Comparison of ENCODE assay signal across 8 mouse cellular contexts in genomic region chr2:26507481-26507886, GRCm38 (mm10). TPM values are rescaled to one million over a fixed set of nuclear protein-coding genes. Genes with fewer than 3 reads are reported as not detected.
A peak's percentile ranks its signal among the peaks of the same experiment; 100 is the strongest.
DNase-seq lines count a peak whose midpoint lies in the region; ATAC-seq and TF ChIP-seq lines count a peak whose summit lies in the region.

No protein-coding gene starts in this region.

- peak overlapping the region; percentile 94 for H3K27ac ChIP-seq in embryonic facial prominence, embryonic 14.5 days (replicated peaks; ENCODE audit: low read depth, low read length)
- peak overlapping the region; percentile 82 for H3K27ac ChIP-seq in heart, postnatal 0 days (ENCODE audit: low read depth)

- H3K4me1 ChIP-seq in embryonic facial prominence, embryonic 14.5 days (ENCODE audit: control insufficient read depth, insufficient read depth, low read length) = peaks cover 39% of the 10 kb centered on the region
- H3K4me1 ChIP-seq in heart, postnatal 0 days (ENCODE audit: control insufficient read depth, insufficient read depth) = peaks cover 26% of the 10 kb centered on the region
- peaks cover 60% of the 10 kb centered on the region for H3K4me1 ChIP-seq in megakaryocyte, embryonic 14.5 days

- DNase-seq in 3134 (ENCODE audit: extremely low read depth, insufficient read length, low spot score) (peak; percentile 83), MN1 (ENCODE audit: low spot score) (peak; percentile 47)
- DNase-seq in embryonic facial prominence, embryonic 14.5 days (ENCODE audit: low spot score) = peak; percentile 94
- DNase-seq in heart, postnatal 0 days (ENCODE audit: low spot score) = peak; percentile 75
- DNase-seq in kidney, postnatal 25 days = peak; percentile 78 to 83
- DNase-seq in thymus, postnatal 10 days (ENCODE audit: low spot score in 2 of 2) = peak; percentile 63 to 64

- peak overlapping the region; percentile 14 for H3K9ac ChIP-seq in embryonic facial prominence, embryonic 14.5 days (ENCODE audit: low read depth, low read length)
- no peak overlapping the region for H3K9ac ChIP-seq in heart, postnatal 0 days (replicated peaks; ENCODE audit: low read depth, low read length)

- H3K9me3 ChIP-seq in embryonic facial prominence, embryonic 14.5 days (ENCODE audit: control insufficient read depth, low read length) = no peaks in the 10 kb centered on the region
- H3K9me3 ChIP-seq in heart, postnatal 0 days (replicated peaks; ENCODE audit: control insufficient read depth, low read length) = no peaks in the 10 kb centered on the region
- H3K9me3 ChIP-seq in megakaryocyte, embryonic 14.5 days = no peaks in the 10 kb centered on the region

- H3K36me3 ChIP-seq in embryonic facial prominence, embryonic 14.5 days (ENCODE audit: control insufficient read depth, insufficient read depth, low read length) = no peaks in the 10 kb centered on the region
- no peaks in the 10 kb centered on the region for H3K36me3 ChIP-seq in heart, postnatal 0 days (replicated peaks; ENCODE audit: control insufficient read depth, insufficient read depth, low read length)
- H3K36me3 ChIP-seq in megakaryocyte, embryonic 14.5 days (replicated peaks; ENCODE audit: low read length) = no peaks in the 10 kb centered on the region

- 2% methylated on average over 6 of the region's 7 CpGs for WGBS in embryonic facial prominence, embryonic 14.5 days
- 13% methylated on average over 7 of the region's 7 CpGs for WGBS in heart, postnatal 0 days

- TF ChIP-seq EP300 in heart, postnatal 0 days (IDR thresholded peaks at IDR 0.05; ENCODE audit: low read depth) = no peak

- TF ChIP-seq CTCF in heart, postnatal 0 days (IDR thresholded peaks at IDR 0.05; ENCODE audit: low read depth) = no peak

- H3K4me2 ChIP-seq in embryonic facial prominence, embryonic 14.5 days (ENCODE audit: low read depth, low read length) = peak overlapping the region; percentile 38
- peak overlapping the region; percentile 22; the same call in 1 of the 2 replicates for H3K4me2 ChIP-seq in heart, postnatal 0 days (ENCODE audit: low read depth, low read length)

- H3K27me3 ChIP-seq in embryonic facial prominence, embryonic 14.5 days (replicated peaks; ENCODE audit: control insufficient read depth, insufficient read depth, low read length) = no peaks in the 10 kb centered on the region
- no peaks in the 10 kb centered on the region for H3K27me3 ChIP-seq in heart, postnatal 0 days (ENCODE audit: control insufficient read depth, insufficient read depth, low read length)
- H3K27me3 ChIP-seq in megakaryocyte, embryonic 14.5 days (replicated peaks) = peaks cover 69% of the 10 kb centered on the region

- peak; percentile 31 for ATAC-seq in embryonic facial prominence, embryonic 14.5 days (ENCODE audit: low read depth)
- ATAC-seq in heart, postnatal 0 days (ENCODE audit: insufficient read depth, low read depth) = 0 out of 2 replicates have a peak, but pooled peaks have one; percentile 4
- no peak for ATAC-seq in inflammation-experienced regulatory T-cells, adult 6 months

- no peak overlapping the region for H3K4me3 ChIP-seq in embryonic facial prominence, embryonic 14.5 days (ENCODE audit: low read depth, low read length)
- H3K4me3 ChIP-seq in heart, postnatal 0 days (ENCODE audit: low read depth, low read length) = no peak overlapping the region
- H3K4me3 ChIP-seq in megakaryocyte, embryonic 14.5 days (replicated peaks) = peak overlapping the region; percentile 83

RNA-seq across cellular contexts. Expression of gene Notch1, which starts 9.0 kb away (rescaled TPM):
- polyA plus RNA-seq in embryonic facial prominence, embryonic 14.5 days (2014; fragmentation: Nextera tagmentation; extraction: Ambion mirVana) = 29.9 and 35.8 TPM in 2 replicates
- total RNA-seq in heart, postnatal 0 days (2014; rRNA removed; ENCODE audit: low replicate concordance) = 54.0 and 63.3 TPM in 2 replicates
- 4.9 and 5.7 TPM in 2 replicates for polyA plus RNA-seq in heart, postnatal 0 days (2015; fragmentation: Nextera tagmentation; extraction: Ambion mirVana)
- 1.2 and 4.2 TPM in 2 replicates for polyA plus RNA-seq in megakaryocyte, embryonic 14.5 days (2012; ENCODE audit: insufficient read depth, low replicate concordance)
- 10 to 100 TPM; 24.9 to 41.2 (median 27.0) TPM for polyA plus RNA-seq in inflammation-experienced regulatory T-cells, adult 6 months (2017; shearing (Covaris generic))
